Mouse (Mus musculus): ENCODE measurements around the gene Cs.

- TF ChIP-seq POLR2A (IDR thresholded peaks at IDR 0.05; ENCODE audit: low read depth, low read length) (no peak), CTCF (IDR thresholded peaks at IDR 0.05; ENCODE audit: borderline replicate concordance, insufficient read depth, low read length) (no peak)
These were observed 22.0 kb upstream of the Cs start for GRCm38 (mm10) chr10:128315578-128315977.
